Mouse (Mus musculus) frontal cortex, postnatal 14 days (tissue): ENCODE data around the gene Gmeb2.

Experiments
- DNase-seq, 2 experiments: peaks; one replicate each; pipeline ENCODE4 v3.0.0; 2022; ENCODE audit warnings: low spot score in 2 of 2

Gene Gmeb2

DNA sequence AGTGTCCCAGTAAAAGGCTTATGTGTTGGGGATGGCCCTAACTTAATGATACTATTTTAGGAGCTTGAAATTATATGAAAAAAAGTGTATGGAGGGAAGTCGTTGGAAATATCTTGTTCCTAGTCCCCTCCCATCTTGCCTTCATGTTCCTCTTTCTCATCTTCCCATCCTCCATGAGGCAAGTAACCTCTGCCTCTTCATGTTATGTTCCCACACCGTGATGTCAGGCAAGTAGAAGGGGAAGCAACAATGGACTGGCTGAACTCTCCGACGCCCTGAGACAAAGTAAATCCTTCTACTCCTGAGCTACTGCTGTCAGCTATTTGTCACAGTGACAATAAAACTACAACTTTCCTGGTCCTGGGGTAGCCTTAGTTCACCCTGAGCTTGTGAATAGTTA, 13.2 kb downstream of the Gmeb2 start:
- DNase-seq = no peak

GRCm38 (mm10) chr2:181273829-181274228, 14.0 kb downstream of the Gmeb2 start:
- DNase-seq = no peak

- no peak for DNase-seq
These were observed 15.7 kb downstream of the Gmeb2 start for GRCm38 (mm10) chr2:181272092-181272491.

DNA sequence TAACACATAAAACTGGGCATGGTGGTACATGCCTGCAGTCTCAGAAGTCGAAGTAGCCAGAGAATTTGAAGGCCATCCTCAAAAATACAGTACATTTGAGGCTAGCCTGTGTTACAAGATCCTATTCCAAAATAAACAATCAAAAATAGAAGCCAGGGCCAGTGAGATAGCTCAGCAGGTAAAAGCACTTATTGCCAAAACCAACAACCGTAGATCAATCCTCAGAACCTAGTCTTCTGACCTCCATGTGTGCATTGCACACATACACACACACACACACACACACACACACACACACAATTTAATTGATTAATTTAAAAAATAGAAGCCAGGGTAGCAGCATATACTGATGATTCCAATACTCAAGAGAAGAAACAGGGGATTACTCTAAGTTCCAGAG, 21.0 kb downstream of the Gmeb2 start:
- no peak for DNase-seq

DNA sequence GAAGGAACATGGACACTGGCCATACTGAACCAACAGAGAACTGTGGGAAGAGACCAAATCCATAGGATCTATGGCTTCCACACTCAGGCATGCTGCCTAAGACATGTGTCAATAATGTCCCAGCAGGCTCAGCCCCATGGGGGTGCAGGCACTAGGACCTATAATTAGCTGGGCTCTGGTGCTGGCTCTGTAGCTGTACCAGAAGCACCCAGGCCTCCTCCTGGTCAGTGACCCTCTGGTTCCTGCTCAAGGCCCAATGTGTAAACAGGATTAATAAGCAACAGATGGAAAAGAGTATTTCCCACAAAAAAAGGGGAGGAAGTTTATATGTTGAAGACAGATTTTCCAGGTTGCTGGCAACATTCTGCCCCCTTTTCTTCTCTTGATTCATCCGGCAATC, 34.6 kb downstream of the Gmeb2 start:
- no peak for DNase-seq

- DNase-seq = no peak
These were observed 36.0 kb downstream of the Gmeb2 start for GRCm38 (mm10) chr2:181251841-181252240.

- no peak for DNase-seq
These were observed 38.6 kb downstream of the Gmeb2 start for GRCm38 (mm10) chr2:181249217-181249616.

GRCm38 (mm10) chr2:181245031-181245430, 42.8 kb downstream of the Gmeb2 start:
- DNase-seq = no peak

GRCm38 (mm10) chr2:181243706-181244394, 44.0 kb downstream of the Gmeb2 start:
- no peak for DNase-seq

DNA sequence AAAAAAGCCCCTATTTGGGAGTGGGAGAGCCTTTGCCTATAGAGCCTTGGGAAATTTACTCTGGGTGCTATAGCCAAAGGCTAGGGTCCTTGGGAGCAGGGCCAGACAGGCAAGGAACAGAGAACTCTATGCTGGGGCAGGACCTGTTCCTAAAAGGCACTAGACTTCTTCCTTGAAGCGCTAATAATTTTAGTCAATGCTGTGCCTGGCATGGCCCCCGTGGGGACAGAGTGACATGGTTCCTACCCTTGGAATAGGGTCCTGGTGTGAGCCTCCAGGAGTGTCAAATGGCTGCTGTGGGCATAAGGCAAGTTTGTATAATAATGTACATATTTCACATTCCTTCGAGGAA, 45.5 kb downstream of the Gmeb2 start:
- no peak for DNase-seq

- DNase-seq = no peak
These were observed 46.1 kb downstream of the Gmeb2 start, which contains the start of gene Helz2 for GRCm38 (mm10) chr2:181241602-181242313. TSS of gene Helz2 (minus strand) at chr2:181242027.

DNA sequence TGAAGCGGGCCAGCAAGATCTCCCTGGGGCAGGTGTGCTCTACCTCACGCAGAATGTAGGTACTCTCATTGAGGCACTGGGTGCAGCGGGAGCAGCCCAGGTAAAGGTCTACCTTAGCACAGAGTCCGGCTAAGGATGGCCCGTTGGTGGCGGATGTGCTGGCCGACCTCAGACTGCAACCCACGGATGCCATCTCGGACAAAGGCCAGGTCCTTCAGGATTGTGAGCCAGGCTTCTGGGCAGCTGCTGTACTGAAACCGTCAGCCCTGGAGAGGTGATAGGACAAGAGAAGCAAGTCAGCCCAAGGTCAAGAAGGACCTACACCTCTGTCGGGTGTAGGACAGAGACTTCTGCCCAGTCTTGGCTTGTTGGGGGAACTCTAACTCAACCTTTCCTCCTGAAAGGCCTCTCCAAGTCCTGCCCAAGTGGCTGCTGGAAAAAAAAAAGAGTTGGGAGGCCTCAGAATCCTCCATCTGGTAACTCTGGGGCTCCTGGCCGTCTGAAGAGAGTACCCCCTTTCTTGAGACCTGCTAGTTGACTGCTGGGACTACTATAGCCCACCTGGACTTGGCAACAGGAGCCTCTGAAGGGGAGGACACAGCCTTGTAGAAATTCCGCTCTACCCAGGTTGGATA, 46.9 kb downstream of the Gmeb2 start:
- no peak for DNase-seq

DNA sequence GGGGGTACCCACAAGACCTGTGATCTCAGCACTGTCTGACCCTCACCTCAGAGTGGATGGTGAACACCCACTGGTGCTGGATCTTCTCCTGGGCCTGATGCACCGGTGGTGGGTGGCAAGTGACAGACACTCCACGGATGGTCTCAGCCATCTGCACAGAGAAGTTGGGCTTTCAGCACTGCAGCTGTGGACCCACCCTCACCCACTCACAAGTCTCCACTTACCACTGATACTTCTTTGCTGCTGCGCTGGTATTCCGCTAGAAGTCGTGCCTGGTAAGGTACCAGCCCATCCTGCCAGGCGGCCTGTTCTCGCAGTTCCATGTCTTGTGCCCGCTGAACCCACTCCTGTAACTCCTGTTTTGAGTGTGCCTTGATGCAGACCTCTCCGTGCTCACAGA, 48.6 kb downstream of the Gmeb2 start:
- DNase-seq = no peak

DNA sequence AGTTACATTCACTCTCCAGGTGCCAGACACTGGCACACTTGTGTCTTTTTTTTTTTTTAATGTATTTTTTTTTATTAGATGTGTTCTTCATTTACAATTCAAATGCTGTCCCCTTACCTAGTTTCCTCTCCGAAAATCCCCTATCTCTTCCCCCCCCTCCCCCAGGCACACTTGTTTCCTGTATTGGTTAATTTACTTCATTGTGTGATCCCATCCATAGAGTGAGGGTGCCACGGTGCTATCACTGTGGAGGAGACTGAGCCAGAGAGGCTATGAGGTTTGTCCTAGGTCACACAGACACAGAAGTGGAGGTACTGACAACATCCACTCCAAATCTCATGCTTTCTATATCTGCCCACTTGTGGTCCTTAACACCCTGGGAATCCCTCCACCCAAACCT, 49.0 kb downstream of the Gmeb2 start:
- no peak for DNase-seq

DNA sequence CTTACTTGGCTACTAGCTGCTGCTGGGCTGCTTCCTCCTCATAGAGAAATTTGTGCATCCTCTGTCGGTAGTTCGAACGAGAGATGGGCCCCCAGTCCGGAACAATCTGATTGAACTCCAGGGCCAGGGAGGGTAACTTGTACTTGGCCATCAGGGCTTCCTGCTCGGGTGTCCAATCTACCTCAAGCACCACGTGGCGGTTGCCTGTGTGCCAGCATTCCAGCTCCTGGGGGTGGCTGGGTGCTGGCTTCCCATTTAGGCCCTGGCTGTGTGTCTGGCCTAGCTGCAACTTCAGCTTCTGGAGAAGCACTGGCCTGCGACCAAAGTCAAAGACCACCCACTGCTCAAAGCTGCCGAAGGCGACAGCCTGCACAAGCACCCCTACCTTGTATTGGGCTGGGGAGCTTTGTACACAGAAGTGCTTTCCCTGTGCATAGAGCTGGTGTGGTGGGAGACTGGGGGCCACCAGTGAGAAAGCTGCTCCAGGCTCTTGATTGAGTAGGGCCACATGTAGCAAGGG, 49.7 kb downstream of the Gmeb2 start:
- DNase-seq = no peak

DNA sequence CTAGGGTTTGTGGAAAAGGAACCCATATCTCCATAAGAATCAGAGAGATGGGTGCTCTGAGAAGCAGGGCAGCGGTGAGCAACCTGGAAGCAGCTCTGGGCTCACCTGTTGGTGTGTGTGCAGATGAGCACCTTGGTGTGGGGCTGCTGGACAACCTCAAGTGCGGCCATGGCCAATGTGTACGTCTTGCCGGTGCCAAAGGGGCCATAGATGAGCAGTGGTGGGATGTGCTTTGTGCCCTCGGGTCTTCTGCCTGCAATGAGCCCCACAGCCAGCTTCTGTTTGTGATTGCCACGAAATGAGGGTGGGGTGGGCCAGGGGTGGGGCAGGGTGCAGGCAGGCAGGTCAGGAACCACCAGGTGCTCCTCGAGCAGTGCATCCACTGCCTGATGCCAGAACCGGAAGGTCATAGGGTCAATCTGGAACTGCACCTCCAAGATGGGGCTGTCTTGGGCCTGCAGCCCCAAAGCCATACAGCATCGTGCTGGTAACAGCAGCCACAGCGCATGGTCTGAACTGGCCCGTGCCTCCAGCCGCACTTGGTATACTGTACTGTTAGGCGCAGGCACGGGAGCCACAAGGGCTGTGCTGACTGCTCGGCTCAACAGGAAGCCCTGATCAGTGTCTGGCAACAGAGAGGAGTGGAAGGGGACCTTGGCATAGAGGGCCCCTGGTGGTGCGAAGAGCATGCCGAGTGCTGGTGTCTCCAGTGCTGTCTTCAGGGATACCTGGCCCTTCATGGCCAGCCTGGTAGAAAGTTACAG, 50.4 kb downstream of the Gmeb2 start:
- DNase-seq = no peak

- DNase-seq = no peak
These were observed 51.9 kb downstream of the Gmeb2 start for GRCm38 (mm10) chr2:181235681-181236566.

- no peak for DNase-seq
These were observed 53.2 kb downstream of the Gmeb2 start for GRCm38 (mm10) chr2:181234680-181235079.

- DNase-seq = no peak
These were observed 54.4 kb downstream of the Gmeb2 start for GRCm38 (mm10) chr2:181233443-181233842.

- DNase-seq = no peak
These were observed 56.7 kb downstream of the Gmeb2 start for GRCm38 (mm10) chr2:181231171-181231570.

- DNase-seq = no peak
These were observed 59.5 kb downstream of the Gmeb2 start for GRCm38 (mm10) chr2:181228335-181228734.
